Mouse (Mus musculus) forebrain, embryonic 11.5 days (tissue): ENCODE results near the gene Adam12. TPM values are rescaled to one million over a fixed set of nuclear protein-coding genes. Genes with fewer than 3 reads are reported as not detected.
A peak's percentile ranks its signal among the peaks of the same experiment; 100 is the strongest.

ENCODE experiments used
- ATAC-seq: fragments of 200-750 bp; cut with Nextera tagmentation; replicated peaks from 2 replicates; pipeline ENCODE4 v1.8.0; 2017; ENCODE audit warnings: moderate TSS enrichment; ENCODE audit not compliant: low FRiP score
- DNase-seq: peaks from one replicate; pipeline ENCODE4 v3.0.0-alpha.2; 2017; ENCODE audit warnings: low spot score
- H3K27ac ChIP-seq: fragments of 300-500 bp; sonication (generic); 2 replicates; pipeline ENCODE4 v1.5.1; 2014; ENCODE audit warnings: low read depth, low read length
- H3K27me3 ChIP-seq: fragments of 300-500 bp; sonication (generic); 2 replicates; pipeline ENCODE4 v1.6.1; 2014; ENCODE audit warnings: mild to moderate bottlenecking, low read length, mixed read lengths; ENCODE audit not compliant: control insufficient read depth, insufficient read depth
- H3K36me3 ChIP-seq: fragments of 300-500 bp; sonication (generic); 2 replicates; pipeline ENCODE4 v1.6.1; 2014; ENCODE audit warnings: mild to moderate bottlenecking, low read length, moderate library complexity, mixed read lengths; ENCODE audit not compliant: control insufficient read depth, insufficient read depth
- H3K4me1 ChIP-seq: fragments of 300-500 bp; sonication (generic); replicated peaks from 2 replicates; pipeline ENCODE4 v1.6.1; 2014; ENCODE audit warnings: low read length, mixed read lengths; ENCODE audit not compliant: control insufficient read depth, insufficient read depth
- H3K4me2 ChIP-seq: fragments of 300-500 bp; sonication (generic); 2 replicates; pipeline ENCODE4 v1.6.1; 2014; ENCODE audit warnings: low read depth, mild to moderate bottlenecking, low read length, moderate library complexity, mixed read lengths; ENCODE audit not compliant: severe bottlenecking
- H3K4me3 ChIP-seq: fragments of 300-500 bp; sonication (generic); 2 replicates; pipeline ENCODE4 v1.5.1; 2014; ENCODE audit warnings: low read depth, low read length
- H3K9ac ChIP-seq: fragments of 300-500 bp; sonication (generic); 2 replicates; pipeline ENCODE4 v1.6.1; 2014; ENCODE audit warnings: low read length
- H3K9me3 ChIP-seq: fragments of 300-500 bp; sonication (generic); 2 replicates; pipeline ENCODE4 v1.6.1; 2016; ENCODE audit warnings: low read length, mixed read lengths; ENCODE audit not compliant: control insufficient read depth
- WGBS: fragments of 180-500 bp; shearing (Covaris S2); extraction: QIAGEN DNeasy Blood & Tissue Kit; methylation state at CpG from one replicate; pipeline ENCODE4 v1.1.7; 2014; 5-methylcytosine and 5-hydroxymethylcytosine counted together
- polyA plus RNA-seq: library from polyadenylated mRNA; unstranded; fragments of >200 nt; fragmentation: Nextera tagmentation; extraction: Ambion mirVana; gene quantifications from 2 replicates; pipeline ENCODE4 v1.2.1, GENCODE M21; 2014

The Adam12 gene
- polyA plus RNA-seq, 1 experiment from 2014 or later: 1.6 TPM

- Histone ChIP-seq H3K4me3 (no peak overlapping the region), H3K36me3 (no peaks in the 10 kb centered on the region), H3K9ac (no peak overlapping the region), H3K9me3 (no peaks in the 10 kb centered on the region), H3K4me1 (no peaks in the 10 kb centered on the region), H3K27me3 (no peaks in the 10 kb centered on the region), H3K4me2 (no peak overlapping the region), H3K27ac (no peak overlapping the region)
- DNase-seq: no peak
- 91% methylated on average over 8 of the region's 8 CpGs for WGBS
- no peak for ATAC-seq
These were observed 81.6 kb downstream of the Adam12 start for GRCm38 (mm10) chr7:134150305-134150704.

- H3K27me3 ChIP-seq: no peaks in the 10 kb centered on the region
- H3K4me1 ChIP-seq: no peaks in the 10 kb centered on the region
- no peak overlapping the region for H3K27ac ChIP-seq
- H3K4me3 ChIP-seq: no peak overlapping the region
- H3K4me2 ChIP-seq: no peak overlapping the region
- H3K36me3 ChIP-seq: no peaks in the 10 kb centered on the region
- H3K9me3 ChIP-seq: no peaks in the 10 kb centered on the region
- no peak overlapping the region for H3K9ac ChIP-seq
- ATAC-seq (no peak), DNase-seq (no peak)
- 88% methylated on average over 6 of the region's 6 CpGs for WGBS
These were observed 82.6 kb downstream of the Adam12 start for GRCm38 (mm10) chr7:134149351-134149750.

GRCm38 (mm10) chr7:134147561-134147960, 84.4 kb downstream of the Adam12 start:
- WGBS: 81% methylated on average over 3 of the region's 3 CpGs
- DNase-seq (no peak), ATAC-seq (no peak)
- no peak overlapping the region for H3K27ac ChIP-seq
- no peak overlapping the region for H3K9ac ChIP-seq
- H3K27me3 ChIP-seq: no peaks in the 10 kb centered on the region
- H3K4me2 ChIP-seq: no peak overlapping the region
- no peaks in the 10 kb centered on the region for H3K9me3 ChIP-seq
- H3K36me3 ChIP-seq: no peaks in the 10 kb centered on the region
- no peaks in the 10 kb centered on the region for H3K4me1 ChIP-seq
- no peak overlapping the region for H3K4me3 ChIP-seq

GRCm38 (mm10) chr7:134146821-134147220, 85.1 kb downstream of the Adam12 start:
- 91% methylated on average over 2 of the region's 2 CpGs for WGBS
- DNase-seq (no peak), ATAC-seq (no peak)
- Histone ChIP-seq H3K27me3 (no peaks in the 10 kb centered on the region), H3K4me3 (no peak overlapping the region), H3K9ac (no peak overlapping the region), H3K9me3 (no peaks in the 10 kb centered on the region), H3K4me2 (no peak overlapping the region), H3K4me1 (no peaks in the 10 kb centered on the region), H3K27ac (no peak overlapping the region), H3K36me3 (no peaks in the 10 kb centered on the region)

GRCm38 (mm10) chr7:134144111-134144510, 87.8 kb downstream of the Adam12 start:
- H3K27ac ChIP-seq: no peak overlapping the region
- H3K9ac ChIP-seq: no peak overlapping the region
- H3K27me3 ChIP-seq: no peaks in the 10 kb centered on the region
- 91% methylated on average over 9 of the region's 9 CpGs for WGBS
- no peaks in the 10 kb centered on the region for H3K4me1 ChIP-seq
- H3K4me3 ChIP-seq: no peak overlapping the region
- DNase-seq: no peak
- H3K36me3 ChIP-seq: no peaks in the 10 kb centered on the region
- no peak for ATAC-seq
- H3K9me3 ChIP-seq: no peaks in the 10 kb centered on the region
- no peak overlapping the region for H3K4me2 ChIP-seq

- no peaks in the 10 kb centered on the region for H3K4me1 ChIP-seq
- no peaks in the 10 kb centered on the region for H3K36me3 ChIP-seq
- WGBS: 86% methylated on average over 4 of the region's 4 CpGs
- no peak overlapping the region for H3K4me2 ChIP-seq
- no peaks in the 10 kb centered on the region for H3K9me3 ChIP-seq
- H3K9ac ChIP-seq: no peak overlapping the region
- no peak overlapping the region for H3K4me3 ChIP-seq
- no peak overlapping the region for H3K27ac ChIP-seq
- no peaks in the 10 kb centered on the region for H3K27me3 ChIP-seq
- DNase-seq: no peak
- no peak for ATAC-seq
These were observed 92.5 kb downstream of the Adam12 start for GRCm38 (mm10) chr7:134139291-134139949.

- peak; percentile 46; the same call in 1 of the 2 replicates for ATAC-seq
- 37% methylated on average over 2 of the region's 2 CpGs for WGBS
- no peak overlapping the region for H3K4me3 ChIP-seq
- H3K4me1 ChIP-seq: no peaks in the 10 kb centered on the region
- H3K9me3 ChIP-seq: no peaks in the 10 kb centered on the region
- H3K4me2 ChIP-seq: no peak overlapping the region
- no peak overlapping the region for H3K9ac ChIP-seq
- H3K27me3 ChIP-seq: no peaks in the 10 kb centered on the region
- no peaks in the 10 kb centered on the region for H3K36me3 ChIP-seq
- no peak overlapping the region for H3K27ac ChIP-seq
- DNase-seq: no peak
These were observed 99.6 kb downstream of the Adam12 start for GRCm38 (mm10) chr7:134132323-134132722.

GRCm38 (mm10) chr7:134128087-134128522, 103.8 kb downstream of the Adam12 start:
- Histone ChIP-seq H3K9ac (no peak overlapping the region), H3K36me3 (no peaks in the 10 kb centered on the region), H3K27me3 (no peaks in the 10 kb centered on the region), H3K4me3 (no peak overlapping the region), H3K27ac (no peak overlapping the region), H3K4me1 (no peaks in the 10 kb centered on the region), H3K4me2 (no peak overlapping the region), H3K9me3 (no peaks in the 10 kb centered on the region)
- WGBS: 78% methylated on average over 5 of the region's 5 CpGs
- ATAC-seq (no peak), DNase-seq (no peak)

GRCm38 (mm10) chr7:134121397-134121796, 110.5 kb downstream of the Adam12 start:
- no peaks in the 10 kb centered on the region for H3K36me3 ChIP-seq
- ATAC-seq: no peak
- no peaks in the 10 kb centered on the region; the same call in 1 of the 2 replicates for H3K4me1 ChIP-seq
- no peaks in the 10 kb centered on the region for H3K9me3 ChIP-seq
- H3K9ac ChIP-seq: no peak overlapping the region
- no peak for DNase-seq
- WGBS: 41% methylated on average over 2 of the region's 2 CpGs
- H3K27ac ChIP-seq: no peak overlapping the region
- H3K4me3 ChIP-seq: no peak overlapping the region
- no peaks in the 10 kb centered on the region for H3K27me3 ChIP-seq
- no peak overlapping the region for H3K4me2 ChIP-seq
